Mouse (Mus musculus) MEL (cell line): ENCODE data around the gene Ovca2. TPM values are rescaled to one million over a fixed set of nuclear protein-coding genes. Genes with fewer than 3 reads are reported as not detected.

Source experiments
- DNase-seq: peaks from one replicate; pipeline ENCODE4 v3.0.0; 2011; ENCODE audit warnings: low read depth, low spot score
- H3K27ac ChIP-seq: 2 replicates; pipeline ENCODE4 v1.5.1; 2012; ENCODE audit warnings: low read depth, mild to moderate bottlenecking, control low read depth, low read length, moderate library complexity; ENCODE audit not compliant: control insufficient read depth
- H3K27me3 ChIP-seq, 2 experiments: fragments of 150-350 bp in 1 of 2; sonication (generic) in 1 of 2; 2 replicates each; pipeline ENCODE4 v1.6.1; 2012; ENCODE audit warnings: low read length in 2 of 2, mild to moderate bottlenecking in 2 of 2, improper control_type of control experiment in 1 of 2, moderate library complexity in 1 of 2; ENCODE audit not compliant: insufficient read depth in 2 of 2, control insufficient read depth in 1 of 2
- H3K36me3 ChIP-seq, 2 experiments: 2 replicates each; pipeline ENCODE4 v1.6.1; 2012 to 2014; ENCODE audit warnings: low read length in 2 of 2, improper control_type of control experiment in 1 of 2, inconsistent platforms in 1 of 2, mild to moderate bottlenecking in 1 of 2; ENCODE audit not compliant: insufficient read depth in 2 of 2, control insufficient read depth in 1 of 2
- H3K4me1 ChIP-seq, 2 experiments: fragments of 150-350 bp in 1 of 2; sonication (generic) in 1 of 2; 2 replicates each; pipeline ENCODE4 v1.6.1; 2012; ENCODE audit warnings: low read length in 2 of 2, improper control_type of control experiment in 1 of 2, mild to moderate bottlenecking in 1 of 2; ENCODE audit not compliant: insufficient read depth in 2 of 2, control insufficient read depth in 1 of 2
- H3K4me3 ChIP-seq, 2 experiments: fragments of 150-350 bp in 1 of 2; sonication (generic) in 1 of 2; 2 replicates each; pipeline ENCODE4 v1.5.1; 2012; ENCODE audit warnings: low read depth in 2 of 2, low read length in 2 of 2, mild to moderate bottlenecking in 2 of 2, moderate library complexity in 2 of 2, control low read depth in 1 of 2, improper control_type of control experiment in 1 of 2; ENCODE audit not compliant: control insufficient read depth in 1 of 2, insufficient read depth in 1 of 2
- H3K79me2 ChIP-seq: 2 replicates; pipeline ENCODE4 v1.6.1; 2012; ENCODE audit warnings: mild to moderate bottlenecking, low read length, moderate library complexity; ENCODE audit not compliant: control insufficient read depth, poor library complexity, insufficient read depth
- H3K9ac ChIP-seq: 2 replicates; pipeline ENCODE4 v1.6.1; 2012; ENCODE audit warnings: low read depth, mild to moderate bottlenecking, control low read depth, low read length, moderate library complexity; ENCODE audit not compliant: control insufficient read depth, poor library complexity, severe bottlenecking
- H3K9me3 ChIP-seq: fragments of 150-350 bp; sonication (generic); replicated peaks from 2 replicates; pipeline ENCODE4 v1.6.1; 2012; ENCODE audit warnings: mild to moderate bottlenecking, low read length, improper control_type of control experiment, moderate library complexity; ENCODE audit not compliant: insufficient read depth
- BHLHE40 ChIP-seq: IDR thresholded peaks from 2 replicates; pipeline ENCODE4 v1.6.1; 2012; ENCODE audit warnings: low read depth, mild to moderate bottlenecking, inconsistent platforms, low read length, improper control_type of control experiment, borderline replicate concordance
- CHD1 ChIP-seq: IDR thresholded peaks from 2 replicates; pipeline ENCODE4 v1.6.1; 2012; ENCODE audit warnings: low read depth, mild to moderate bottlenecking, inconsistent platforms, low read length, improper control_type of control experiment
- E2F4 ChIP-seq: IDR thresholded peaks from 2 replicates; pipeline ENCODE4 v1.6.1; 2011; ENCODE audit warnings: low read depth, low read length, improper control_type of control experiment, borderline replicate concordance
- MAFK ChIP-seq: IDR thresholded peaks from 2 replicates; pipeline ENCODE4 v1.6.1; 2011; ENCODE audit warnings: low read depth, mild to moderate bottlenecking, low read length, improper control_type of control experiment, borderline replicate concordance
- MAX ChIP-seq: IDR thresholded peaks from 2 replicates; pipeline ENCODE4 v1.6.1; 2011; ENCODE audit warnings: low read length, improper control_type of control experiment
- MXI1 ChIP-seq: IDR thresholded peaks from 2 replicates; pipeline ENCODE4 v1.6.1; 2011; ENCODE audit warnings: mild to moderate bottlenecking, low read depth, low read length, improper control_type of control experiment
- MYB ChIP-seq: IDR thresholded peaks from 2 replicates; pipeline ENCODE4 v1.6.1; 2011; ENCODE audit warnings: mild to moderate bottlenecking, low read depth, low read length, improper control_type of control experiment
- NELFE ChIP-seq: IDR thresholded peaks from 2 replicates; pipeline ENCODE4 v1.6.1; 2011; ENCODE audit warnings: low read depth, low read length, improper control_type of control experiment
- POLR2A ChIP-seq, 2 experiments: IDR thresholded peaks; 2 replicates each; pipeline ENCODE4 v1.6.1; 2011 to 2012; ENCODE audit warnings: low read length in 2 of 2, mild to moderate bottlenecking in 2 of 2, control low read depth in 1 of 2, improper control_type of control experiment in 1 of 2, low read depth in 1 of 2, moderate library complexity in 1 of 2; ENCODE audit not compliant: control insufficient read depth in 1 of 2, insufficient read depth in 1 of 2, poor library complexity in 1 of 2
- POLR2AphosphoS2 ChIP-seq: IDR thresholded peaks from 2 replicates; pipeline ENCODE4 v1.6.1; 2011; ENCODE audit warnings: low read length, improper control_type of control experiment
- POLR2AphosphoS5 ChIP-seq: IDR thresholded peaks from 2 replicates; pipeline ENCODE4 v1.6.1; 2012; ENCODE audit warnings: low read depth, borderline replicate concordance, mild to moderate bottlenecking, inconsistent platforms, low read length, moderate library complexity, mixed read lengths
- RAD21 ChIP-seq: IDR thresholded peaks from 2 replicates; pipeline ENCODE4 v1.6.1; 2011; ENCODE audit warnings: mild to moderate bottlenecking, low read depth, low read length, improper control_type of control experiment
- RCOR1 ChIP-seq: IDR thresholded peaks from 2 replicates; pipeline ENCODE4 v1.6.1; 2012; ENCODE audit warnings: low read depth, mild to moderate bottlenecking, inconsistent platforms, low read length, improper control_type of control experiment
- SIN3A ChIP-seq: IDR thresholded peaks from 2 replicates; pipeline ENCODE4 v1.6.1; 2012; ENCODE audit warnings: low read length, improper control_type of control experiment, inconsistent platforms
- TBP ChIP-seq: IDR thresholded peaks from 2 replicates; pipeline ENCODE4 v1.8.0; 2011; ENCODE audit warnings: low read depth, low read length, improper control_type of control experiment
- USF1 ChIP-seq: IDR thresholded peaks from 2 replicates; pipeline ENCODE4 v1.6.1; 2014; ENCODE audit warnings: low read depth, mild to moderate bottlenecking, inconsistent platforms, low read length, improper control_type of control experiment, moderate library complexity
- ZKSCAN1 ChIP-seq: IDR thresholded peaks from 2 replicates; pipeline ENCODE4 v1.6.1; 2012; ENCODE audit warnings: low read depth, mild to moderate bottlenecking, inconsistent platforms, low read length, improper control_type of control experiment, moderate library complexity
- ZMIZ1 ChIP-seq: IDR thresholded peaks from 2 replicates; pipeline ENCODE4 v1.6.1; 2012; ENCODE audit warnings: low read depth, mild to moderate bottlenecking, inconsistent platforms, low read length, improper control_type of control experiment, moderate library complexity
- ZNF384 ChIP-seq: IDR thresholded peaks from 2 replicates; pipeline ENCODE4 v1.6.1; 2012; ENCODE audit warnings: low read depth, mild to moderate bottlenecking, inconsistent platforms, low read length, improper control_type of control experiment
- polyA plus RNA-seq, 2 experiments: library from polyadenylated mRNA; stranded (reverse) in 1 of 2; unstranded in 1 of 2; fragments of >175 nt in 1 of 2; fragments of >200 nt in 1 of 2; gene quantifications; 2 replicates each; pipeline versions ENCODE4 v1.2.1 to v1.2.4; 2012; ENCODE audit warnings: low replicate concordance in 2 of 2, low read depth in 1 of 2; ENCODE audit not compliant: insufficient read length in 2 of 2, insufficient read depth in 1 of 2, missing spikeins in 1 of 2
- total RNA-seq: library from RNA; depleted of rRNA; stranded (reverse); fragments of 300-350 nt; gene quantifications from 2 replicates; pipeline ENCODE4 v1.2.3, GENCODE M21; 2012

Ovca2 gene
- total and polyA plus RNA-seq, 3 experiments, result 23.1 to 33.1 TPM; not detected in 1

- peak; percentile 97 for TF ChIP-seq USF1
- TF ChIP-seq ZNF384, result no peak
- TF ChIP-seq ZKSCAN1, result no peak; the same call in 1 of the 2 replicates
- TF ChIP-seq POLR2AphosphoS5, result no peak
- peak; percentile 73 for TF ChIP-seq BHLHE40
- TF ChIP-seq MAFK, result no peak
- no peak for TF ChIP-seq MYB
- TF ChIP-seq MXI1, result peak; percentile 100
- peak; percentile 67; the same call in 1 of the 2 replicates for TF ChIP-seq POLR2AphosphoS2
- peak; percentile 26 for TF ChIP-seq RAD21
- TF ChIP-seq CHD1, result no peak
- no peak for TF ChIP-seq E2F4
- peak; percentile 100 for TF ChIP-seq MAX
- TF ChIP-seq, all 39 proteins: peak for 25
Measured at GRCm38 (mm10) chr11:75190371-75190724, 11.7 kb upstream of the Ovca2 start (continued).

- Histone ChIP-seq H3K36me3 (peaks cover 0 to 3% of the 10 kb centered on the region in 2 experiments; a peak in 2 of 4 replicates), H3K79me2 (peaks cover 17% of the 10 kb centered on the region)
- peak; percentile 83 for DNase-seq
- no peak for TF ChIP-seq NELFE
- TF ChIP-seq TBP, result no peak; the same call in 1 of the 2 replicates
- no peak for TF ChIP-seq SIN3A
- peak; percentile 90; the same call in 1 of the 2 replicates for TF ChIP-seq CHD1
- TF ChIP-seq ZMIZ1, result no peak
- peak; percentile 82 for TF ChIP-seq BHLHE40
- peak; percentile 46; the same call in 1 of the 2 replicates for TF ChIP-seq RCOR1
- TF ChIP-seq POLR2A (IDR thresholded peaks at IDR 0.05; ENCODE audit: control insufficient read depth in 1 of 2, insufficient read depth in 1 of 2, low read depth in 1 of 2, low read length in 2 of 2, poor library complexity in 1 of 2), result peak in 1 of 2 experiments; percentile 7; a peak in 2 of 4 replicates
- TF ChIP-seq, all 39 proteins: peak for 4
- Histone ChIP-seq H3K4me3 (peak overlapping the region; percentile 81 to 86), H3K9me3 (no peaks in the 10 kb centered on the region), H3K27me3 (peaks cover 2 to 11% of the 10 kb centered on the region in 2 experiments; a peak in 2 of 4 replicates), H3K27ac (peak overlapping the region; percentile 75), H3K4me1 (peaks cover 0 to 11% of the 10 kb centered on the region in 2 experiments; a peak in 3 of 4 replicates), H3K9ac (peak overlapping the region; percentile 91)
Measured at GRCm38 (mm10) chr11:75189713-75190370, 11.2 kb upstream of the Ovca2 start.
